In the genomic region with DNA sequence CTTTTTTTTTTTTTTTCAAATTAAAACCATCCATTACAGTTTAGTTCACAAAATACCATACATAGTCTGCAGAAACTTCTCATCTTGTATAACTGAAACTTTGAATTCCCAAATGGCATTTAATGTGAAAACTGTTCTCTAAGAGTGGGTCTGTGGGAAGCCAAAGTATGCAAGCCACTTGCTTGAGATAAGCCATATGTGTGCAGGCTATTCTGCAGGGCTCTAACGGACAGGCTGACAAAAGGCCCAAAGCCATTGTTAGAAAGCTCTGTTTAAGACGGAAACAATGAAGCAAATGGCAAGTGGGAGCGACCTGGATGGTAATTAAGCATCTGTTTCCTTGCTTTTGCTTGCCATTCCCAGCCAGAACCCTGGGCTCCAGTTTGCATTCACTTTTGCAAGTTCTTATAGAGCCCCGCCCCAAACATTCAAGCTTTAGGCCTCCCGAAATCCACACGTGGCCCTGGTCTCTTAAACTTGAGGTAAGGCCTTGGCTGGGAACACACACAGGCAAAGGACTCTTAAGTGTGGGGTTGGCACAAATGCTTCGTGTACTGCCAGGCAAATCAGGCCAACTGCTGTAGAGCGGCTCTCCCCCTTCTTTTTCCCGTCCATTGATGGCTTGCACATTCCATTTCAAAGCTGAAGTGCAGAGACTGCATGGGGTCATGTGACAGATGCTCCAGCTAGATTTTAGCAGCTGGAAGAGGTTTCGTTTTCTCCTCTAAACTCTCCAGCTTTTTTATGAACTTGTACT, we compare ENCODE assay signal across 9 mouse cellular contexts. TPM values are rescaled to one million over a fixed set of nuclear protein-coding genes. Genes with fewer than 3 reads are reported as not detected.
DNase-seq lines count a peak whose midpoint lies in the region; ATAC-seq and TF ChIP-seq lines count a peak whose summit lies in the region.
"Had no signal": no experiment of that assay in that cellular context is flagged by ENCODE, and none has a peak within 500 bp of the region (broad histone marks: within the 10 kb centered on the region; RNA-seq: fewer than 3 reads in every experiment).

No protein-coding gene starts in this region.

- H3K27ac ChIP-seq in brown adipose tissue, adult 24 weeks (replicated peaks; ENCODE audit: low read depth, low read length) = 0 out of 2 replicates have a peak overlapping the region, but pooled peaks have one; percentile 8
- peak overlapping the region; percentile 67 for H3K27ac ChIP-seq in forebrain, embryonic 12.5 days
- peak overlapping the region; percentile 60; the same call in 1 of the 2 replicates for H3K27ac ChIP-seq in hindbrain, postnatal 0 days
- H3K27ac ChIP-seq: liver, embryonic 14.5 days had no signal

- H3K4me2 ChIP-seq in forebrain, embryonic 12.5 days = no peak overlapping the region
- H3K4me2 ChIP-seq in hindbrain, postnatal 0 days (ENCODE audit: low read depth, low read length) = 0 out of 2 replicates have a peak overlapping the region, but pooled peaks have one; percentile 1

- WGBS in forebrain, embryonic 12.5 days = 30% methylated on average over 10 of the region's 10 CpGs
- WGBS in hindbrain, postnatal 0 days = 31% methylated on average over 10 of the region's 10 CpGs

- no peak for ATAC-seq in forebrain, embryonic 12.5 days (ENCODE audit: low FRiP score)
- ATAC-seq in hindbrain, postnatal 0 days = no peak

- no peaks in the 10 kb centered on the region; the same call in 1 of the 2 replicates for H3K27me3 ChIP-seq in forebrain, embryonic 12.5 days
- H3K27me3 ChIP-seq in hindbrain, postnatal 0 days (ENCODE audit: insufficient read depth, low read length) = no peaks in the 10 kb centered on the region

- no peaks in the 10 kb centered on the region; the same call in 1 of the 2 replicates for H3K9me3 ChIP-seq in forebrain, embryonic 12.5 days
- H3K9me3 ChIP-seq in hindbrain, postnatal 0 days (ENCODE audit: low read length) = no peaks in the 10 kb centered on the region

- DNase-seq in hindbrain, postnatal 0 days (ENCODE audit: low spot score) = peak; percentile 53
- peak; percentile 41 for DNase-seq in mesoderm, embryonic 11.5 days (ENCODE audit: low read depth, low spot score)
- DNase-seq in thymus, postnatal 25 days = no peak
- DNase-seq in thymus, postnatal 36 days = no peak
- DNase-seq in right cerebral cortex, adult 18-20 months = no peak
- no peak for DNase-seq in adrenal gland, postnatal 36 days

- H3K4me3 ChIP-seq in brown adipose tissue, adult 24 weeks (ENCODE audit: insufficient read depth, low read depth, low read length) = no peak overlapping the region
- no peak overlapping the region for H3K4me3 ChIP-seq in forebrain, embryonic 12.5 days (replicated peaks)
- no peak overlapping the region for H3K4me3 ChIP-seq in hindbrain, postnatal 0 days (ENCODE audit: low read length)

- peaks cover 10% of the 10 kb centered on the region; the same call in 1 of the 2 replicates for H3K36me3 ChIP-seq in forebrain, embryonic 12.5 days (replicated peaks)
- H3K36me3 ChIP-seq in hindbrain, postnatal 0 days (ENCODE audit: insufficient read depth, low read length) = no peaks in the 10 kb centered on the region

- H3K4me1 ChIP-seq in brown adipose tissue, adult 24 weeks (ENCODE audit: control insufficient read depth, insufficient read depth, insufficient read length, low read length) = peaks cover 24% of the 10 kb centered on the region
- H3K4me1 ChIP-seq in forebrain, embryonic 12.5 days = peaks cover 29% of the 10 kb centered on the region
- no peaks in the 10 kb centered on the region for H3K4me1 ChIP-seq in hindbrain, postnatal 0 days (ENCODE audit: insufficient read depth, low read length)

- TF ChIP-seq CTCF in hindbrain, postnatal 0 days (IDR thresholded peaks at IDR 0.05; ENCODE audit: low read depth) = no peak

- H3K9ac ChIP-seq in forebrain, embryonic 12.5 days = no peak overlapping the region
- H3K9ac ChIP-seq in hindbrain, postnatal 0 days (replicated peaks; ENCODE audit: low read length) = no peak overlapping the region
- H3K9ac ChIP-seq: liver, embryonic 14.5 days had no signal

RNA-seq across cellular contexts. Expression of a gene that starts 32.4 kb away (rescaled TPM):
- polyA plus RNA-seq in brown adipose tissue, adult 24 weeks (2012; ENCODE audit: insufficient read depth, insufficient read length, missing spikeins) = 26.5 and 46.9 TPM in 2 replicates
- 146 and 173 TPM in 2 replicates for polyA plus RNA-seq in forebrain, embryonic 12.5 days (2016; fragmentation: Nextera tagmentation; extraction: Ambion mirVana)
- total RNA-seq in hindbrain, postnatal 0 days (2014; rRNA removed) = 53.1 and 53.5 TPM in 2 replicates
- polyA plus RNA-seq in hindbrain, postnatal 0 days (2015; fragmentation: Nextera tagmentation; extraction: Ambion mirVana) = 71.5 and 71.8 TPM in 2 replicates
- total RNA-seq in adrenal gland, postnatal 36 days (2021) = 10 to 100 TPM; 59.3 to 87.0 TPM

RNA-seq across cellular contexts. Expression of a gene that starts 51.9 kb away (rescaled TPM):
- 3.4 and 4.1 TPM in 2 replicates for polyA plus RNA-seq in brown adipose tissue, adult 24 weeks (2012; ENCODE audit: insufficient read depth, insufficient read length, missing spikeins)
- polyA plus RNA-seq in forebrain, embryonic 12.5 days (2016; fragmentation: Nextera tagmentation; extraction: Ambion mirVana) = 0.17 and 0.29 TPM in 2 replicates
- not detected in 2 replicates for total RNA-seq in hindbrain, postnatal 0 days (2014; rRNA removed)
- polyA plus RNA-seq in hindbrain, postnatal 0 days (2015; fragmentation: Nextera tagmentation; extraction: Ambion mirVana) = 0.18 and 0.21 TPM in 2 replicates
- total RNA-seq in adrenal gland, postnatal 36 days (2021) = under 1 TPM in 1 of 2 experiments, not detected in 1; 0.49 TPM

RNA-seq across cellular contexts. Expression of a gene that starts 59.1 kb away (rescaled TPM):
- 50.9 and 60.6 TPM in 2 replicates for polyA plus RNA-seq in brown adipose tissue, adult 24 weeks (2012; ENCODE audit: insufficient read depth, insufficient read length, missing spikeins)
- 65.8 and 70.1 TPM in 2 replicates for polyA plus RNA-seq in forebrain, embryonic 12.5 days (2016; fragmentation: Nextera tagmentation; extraction: Ambion mirVana)
- total RNA-seq in hindbrain, postnatal 0 days (2014; rRNA removed) = 91.1 and 101 TPM in 2 replicates
- 48.2 TPM in 2 replicates for polyA plus RNA-seq in hindbrain, postnatal 0 days (2015; fragmentation: Nextera tagmentation; extraction: Ambion mirVana)
- 100 to 1,000 TPM; 196 to 310 TPM for total RNA-seq in adrenal gland, postnatal 36 days (2021)

Comparison
In these comparisons a context has a peak if more than half of its experiments do, and no peak if none do; other contexts are left out.
1. H3K27ac ChIP-seq: peak in every context shown above with its lines; median percentile 67 in forebrain, embryonic 12.5 days; 60 in hindbrain, postnatal 0 days; 8 in brown adipose tissue, adult 24 weeks.
2. DNase-seq: peak in hindbrain, postnatal 0 days (single experiment) and mesoderm, embryonic 11.5 days (single experiment); none in thymus, postnatal 25 days (single experiment), thymus, postnatal 36 days (0 of 2), right cerebral cortex, adult 18-20 months (single experiment) and adrenal gland, postnatal 36 days (0 of 2).